Mouse (Mus musculus) kidney, embryonic 14.5 days (tissue): ENCODE data around the gene Rrp15. TPM values are rescaled to one million over a fixed set of nuclear protein-coding genes. Genes with fewer than 3 reads are reported as not detected.

ENCODE experiments used
- ATAC-seq: fragments of 200-750 bp; cut with Nextera tagmentation; 2 replicates; pipeline ENCODE4 v1.8.0; 2017; ENCODE audit warnings: moderate number of reproducible peaks, mild to moderate bottlenecking, moderate TSS enrichment, moderate library complexity; ENCODE audit not compliant: low FRiP score, low TSS enrichment
- H3K27ac ChIP-seq: fragments of 300-500 bp; sonication (generic); 2 replicates; pipeline ENCODE4 v1.5.1; 2014; ENCODE audit warnings: low read depth, mild to moderate bottlenecking, low read length, moderate library complexity, mixed read lengths
- H3K27me3 ChIP-seq: fragments of 300-500 bp; sonication (generic); 2 replicates; pipeline ENCODE4 v1.6.1; 2014; ENCODE audit warnings: mild to moderate bottlenecking, low read length; ENCODE audit not compliant: control insufficient read depth, insufficient read depth
- H3K36me3 ChIP-seq: fragments of 300-500 bp; sonication (generic); 2 replicates; pipeline ENCODE4 v1.6.1; 2014; ENCODE audit warnings: low read length, mixed read lengths; ENCODE audit not compliant: control insufficient read depth, insufficient read depth
- H3K4me1 ChIP-seq: fragments of 300-500 bp; sonication (generic); 2 replicates; pipeline ENCODE4 v1.6.1; 2014; ENCODE audit warnings: low read length, mixed read lengths; ENCODE audit not compliant: control insufficient read depth, insufficient read depth
- H3K4me2 ChIP-seq: fragments of 300-500 bp; sonication (generic); replicated peaks from 2 replicates; pipeline ENCODE4 v1.6.1; 2014; ENCODE audit warnings: low read depth, mild to moderate bottlenecking, low read length
- H3K4me3 ChIP-seq: fragments of 300-500 bp; sonication (generic); 2 replicates; pipeline ENCODE4 v1.5.1; 2014; ENCODE audit warnings: mild to moderate bottlenecking, low read length
- H3K9ac ChIP-seq: fragments of 300-500 bp; sonication (generic); 2 replicates; pipeline ENCODE4 v1.6.1; 2014; ENCODE audit warnings: low read depth, mild to moderate bottlenecking, low read length, moderate library complexity
- H3K9me3 ChIP-seq: fragments of 300-500 bp; sonication (generic); 2 replicates; pipeline ENCODE4 v1.6.1; 2016; ENCODE audit warnings: low read length; ENCODE audit not compliant: control insufficient read depth
- WGBS: fragments of 180-500 bp; shearing (Covaris S2); extraction: QIAGEN DNeasy Blood & Tissue Kit; methylation state at CpG from one replicate; pipeline ENCODE4 v1.1.7; 2014; 5-methylcytosine and 5-hydroxymethylcytosine counted together
- polyA plus RNA-seq: library from polyadenylated mRNA; unstranded; fragments of >200 nt; fragmentation: Nextera tagmentation; extraction: Ambion mirVana; gene quantifications from 2 replicates; pipeline ENCODE4 v1.2.1, GENCODE M21; 2014

Gene Rrp15
- polyA plus RNA-seq, 1 experiment from 2014 or later = 86.7 TPM

GRCm38 (mm10) chr1:186695361-186695760 is 53.8 kb downstream of the Rrp15 start:
- Histone ChIP-seq H3K9me3 (no peaks in the 10 kb centered on the region), H3K36me3 (no peaks in the 10 kb centered on the region; the same call in 1 of the 2 replicates), H3K4me2 (no peak overlapping the region), H3K27ac (no peak overlapping the region), H3K4me3 (no peak overlapping the region), H3K27me3 (no peaks in the 10 kb centered on the region), H3K9ac (no peak overlapping the region), H3K4me1 (no peaks in the 10 kb centered on the region; the same call in 1 of the 2 replicates)
- ATAC-seq = no peak
- WGBS = 50% methylated on average over 4 of the region's 4 CpGs

GRCm38 (mm10) chr1:186692370-186692769 is 56.8 kb downstream of the Rrp15 start:
- no peaks in the 10 kb centered on the region; the same call in 1 of the 2 replicates for H3K4me1 ChIP-seq
- no peak overlapping the region for H3K4me2 ChIP-seq
- H3K9ac ChIP-seq = no peak overlapping the region
- H3K4me3 ChIP-seq = no peak overlapping the region
- H3K9me3 ChIP-seq = no peaks in the 10 kb centered on the region
- no peak for ATAC-seq
- no peaks in the 10 kb centered on the region for H3K27me3 ChIP-seq
- no peaks in the 10 kb centered on the region; the same call in 1 of the 2 replicates for H3K36me3 ChIP-seq
- H3K27ac ChIP-seq = no peak overlapping the region
- 85% methylated on average over 4 of the region's 4 CpGs for WGBS

GRCm38 (mm10) chr1:186691708-186692107 is 57.5 kb downstream of the Rrp15 start:
- Histone ChIP-seq H3K4me3 (no peak overlapping the region), H3K9ac (no peak overlapping the region), H3K9me3 (no peaks in the 10 kb centered on the region), H3K27ac (no peak overlapping the region), H3K4me2 (no peak overlapping the region), H3K36me3 (no peaks in the 10 kb centered on the region; the same call in 1 of the 2 replicates), H3K27me3 (no peaks in the 10 kb centered on the region), H3K4me1 (no peaks in the 10 kb centered on the region; the same call in 1 of the 2 replicates)
- ATAC-seq = no peak
- WGBS = 89% methylated on average over 9 of the region's 9 CpGs

GRCm38 (mm10) chr1:186684041-186684440 is 65.1 kb downstream of the Rrp15 start:
- H3K9me3 ChIP-seq = no peaks in the 10 kb centered on the region
- no peaks in the 10 kb centered on the region for H3K4me1 ChIP-seq
- WGBS = 81% methylated on average over 3 of the region's 3 CpGs
- H3K4me3 ChIP-seq = no peak overlapping the region
- no peaks in the 10 kb centered on the region for H3K36me3 ChIP-seq
- no peak overlapping the region for H3K27ac ChIP-seq
- no peaks in the 10 kb centered on the region for H3K27me3 ChIP-seq
- H3K9ac ChIP-seq = no peak overlapping the region
- ATAC-seq = no peak
- no peak overlapping the region for H3K4me2 ChIP-seq

GRCm38 (mm10) chr1:186682606-186683005 is 66.6 kb downstream of the Rrp15 start:
- ATAC-seq = no peak
- Histone ChIP-seq H3K27me3 (no peaks in the 10 kb centered on the region), H3K9me3 (no peaks in the 10 kb centered on the region), H3K36me3 (no peaks in the 10 kb centered on the region), H3K27ac (no peak overlapping the region), H3K4me3 (no peak overlapping the region), H3K4me2 (no peak overlapping the region), H3K4me1 (no peaks in the 10 kb centered on the region), H3K9ac (no peak overlapping the region)
- 49% methylated on average over 7 of the region's 7 CpGs for WGBS

GRCm38 (mm10) chr1:186677614-186678013 is 71.5 kb downstream of the Rrp15 start:
- Histone ChIP-seq H3K4me1 (no peaks in the 10 kb centered on the region), H3K27me3 (no peaks in the 10 kb centered on the region), H3K4me2 (no peak overlapping the region), H3K36me3 (no peaks in the 10 kb centered on the region), H3K4me3 (no peak overlapping the region), H3K9ac (no peak overlapping the region), H3K27ac (no peak overlapping the region), H3K9me3 (no peaks in the 10 kb centered on the region)
- no peak for ATAC-seq
- WGBS = 83% methylated on average over 12 of the region's 12 CpGs

GRCm38 (mm10) chr1:186676199-186676598 is 73.0 kb downstream of the Rrp15 start:
- H3K9me3 ChIP-seq = no peaks in the 10 kb centered on the region
- no peaks in the 10 kb centered on the region for H3K27me3 ChIP-seq
- no peaks in the 10 kb centered on the region for H3K36me3 ChIP-seq
- H3K4me1 ChIP-seq = no peaks in the 10 kb centered on the region
- H3K27ac ChIP-seq = no peak overlapping the region
- H3K9ac ChIP-seq = no peak overlapping the region
- no peak overlapping the region for H3K4me2 ChIP-seq
- 77% methylated on average over 5 of the region's 5 CpGs for WGBS
- no peak for ATAC-seq
- no peak overlapping the region for H3K4me3 ChIP-seq

GRCm38 (mm10) chr1:186675263-186675662 is 73.9 kb downstream of the Rrp15 start:
- ATAC-seq = no peak
- H3K4me2 ChIP-seq = no peak overlapping the region
- WGBS = 83% methylated on average over 6 of the region's 6 CpGs
- no peaks in the 10 kb centered on the region for H3K36me3 ChIP-seq
- H3K4me3 ChIP-seq = no peak overlapping the region
- no peaks in the 10 kb centered on the region for H3K9me3 ChIP-seq
- H3K9ac ChIP-seq = no peak overlapping the region
- no peaks in the 10 kb centered on the region for H3K27me3 ChIP-seq
- H3K27ac ChIP-seq = no peak overlapping the region
- H3K4me1 ChIP-seq = no peaks in the 10 kb centered on the region

GRCm38 (mm10) chr1:186674621-186675020 is 74.5 kb downstream of the Rrp15 start:
- Histone ChIP-seq H3K4me3 (no peak overlapping the region), H3K9me3 (no peaks in the 10 kb centered on the region), H3K27ac (no peak overlapping the region), H3K27me3 (no peaks in the 10 kb centered on the region), H3K4me1 (no peaks in the 10 kb centered on the region), H3K4me2 (no peak overlapping the region), H3K36me3 (no peaks in the 10 kb centered on the region), H3K9ac (no peak overlapping the region)
- WGBS = 79% methylated on average over 3 of the region's 3 CpGs
- ATAC-seq = no peak
